Mouse (Mus musculus) embryonic facial prominence, embryonic 11.5 days (tissue): ENCODE results near the gene Parvg. TPM values are rescaled to one million over a fixed set of nuclear protein-coding genes. Genes with fewer than 3 reads are reported as not detected.

ENCODE experiments used
- ATAC-seq: fragments of 200-750 bp; cut with Nextera tagmentation; replicated peaks from 2 replicates; pipeline ENCODE4 v1.8.0; 2017; ENCODE audit warnings: low read depth; ENCODE audit not compliant: insufficient number of reproducible peaks, low FRiP score, low TSS enrichment
- DNase-seq: peaks from one replicate; pipeline ENCODE4 v3.0.0-alpha.2; 2015; ENCODE audit warnings: low spot score
- H3K27ac ChIP-seq: fragments of 300-500 bp; sonication (generic); replicated peaks from 2 replicates; pipeline ENCODE4 v1.5.1; 2014; ENCODE audit warnings: mild to moderate bottlenecking, low read depth, low read length, control low read depth
- H3K27me3 ChIP-seq: fragments of 300-500 bp; sonication (generic); 2 replicates; pipeline ENCODE4 v1.6.1; 2014; ENCODE audit warnings: mild to moderate bottlenecking, low read length, moderate library complexity, mixed read lengths; ENCODE audit not compliant: control insufficient read depth, insufficient read depth
- H3K36me3 ChIP-seq: fragments of 300-500 bp; sonication (generic); replicated peaks from 2 replicates; pipeline ENCODE4 v1.6.1; 2014; ENCODE audit warnings: low read depth, mild to moderate bottlenecking, low read length, moderate library complexity, mixed read lengths; ENCODE audit not compliant: control insufficient read depth, insufficient read depth
- H3K4me1 ChIP-seq: fragments of 300-500 bp; sonication (generic); 2 replicates; pipeline ENCODE4 v1.6.1; 2014; ENCODE audit warnings: low read length, mixed read lengths; ENCODE audit not compliant: control insufficient read depth, insufficient read depth
- H3K4me2 ChIP-seq: fragments of 300-500 bp; sonication (generic); 2 replicates; pipeline ENCODE4 v1.6.1; 2014; ENCODE audit warnings: low read depth, mild to moderate bottlenecking, control low read depth, low read length, moderate library complexity
- H3K4me3 ChIP-seq: fragments of 300-500 bp; sonication (generic); 2 replicates; pipeline ENCODE4 v1.5.1; 2014; ENCODE audit warnings: low read depth, low read length, control low read depth
- H3K9ac ChIP-seq: fragments of 300-500 bp; sonication (generic); replicated peaks from 2 replicates; pipeline ENCODE4 v1.6.1; 2014; ENCODE audit warnings: mild to moderate bottlenecking, control low read depth, low read length
- H3K9me3 ChIP-seq: fragments of 300-500 bp; sonication (generic); replicated peaks from 2 replicates; pipeline ENCODE4 v1.6.1; 2016; ENCODE audit warnings: mild to moderate bottlenecking, low read length, inconsistent platforms, mixed read lengths; ENCODE audit not compliant: control insufficient read depth
- WGBS: fragments of 180-500 bp; shearing (Covaris S2); extraction: QIAGEN DNeasy Blood & Tissue Kit; methylation state at CpG from one replicate; pipeline ENCODE4 v1.1.7; 2014; 5-methylcytosine and 5-hydroxymethylcytosine counted together
- polyA plus RNA-seq: library from polyadenylated mRNA; unstranded; fragments of >200 nt; fragmentation: Nextera tagmentation; extraction: Ambion mirVana; gene quantifications from 2 replicates; pipeline ENCODE4 v1.2.1, GENCODE M21; 2014

The Parvg gene
- polyA plus RNA-seq, 1 experiment from 2014 or later, result 1.2 TPM

DNA sequence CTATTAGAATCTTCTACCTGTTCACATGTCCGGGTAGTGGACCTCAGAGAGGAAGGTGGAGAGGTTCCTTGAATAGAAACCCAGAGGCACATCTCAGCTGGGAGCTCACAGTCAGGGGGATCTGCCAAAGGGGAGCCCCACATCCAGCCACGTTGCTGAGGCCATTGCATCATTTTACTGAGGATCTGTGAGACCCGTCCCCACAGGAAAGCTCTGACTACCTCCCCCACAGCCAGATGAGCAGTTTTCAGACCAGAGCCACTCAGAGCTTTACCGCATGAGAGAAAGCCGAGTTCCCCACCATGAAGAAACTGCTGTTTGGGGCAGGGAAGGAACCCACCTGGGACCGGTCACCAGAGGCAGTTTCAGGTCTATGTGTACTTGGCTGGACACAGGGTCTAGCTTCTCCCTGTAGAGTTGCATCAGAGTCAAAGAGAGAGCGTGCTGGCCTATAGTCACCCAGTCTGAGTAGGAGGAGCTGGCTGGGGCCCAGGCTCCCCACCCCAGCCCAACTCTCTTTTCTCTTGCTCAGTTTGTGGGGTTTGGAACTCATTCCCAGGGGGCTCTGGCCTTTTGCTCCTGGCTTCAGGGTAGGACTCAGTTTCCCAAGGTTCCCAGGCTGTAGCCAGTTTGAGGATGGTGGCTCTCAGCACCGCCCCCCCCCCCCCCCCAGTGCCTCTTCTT is 1.2 kb downstream of the Parvg start:
- Histone ChIP-seq H3K4me2 (no peak overlapping the region), H3K27ac (no peak overlapping the region), H3K4me1 (no peaks in the 10 kb centered on the region; the same call in 1 of the 2 replicates), H3K4me3 (no peak overlapping the region), H3K36me3 (no peaks in the 10 kb centered on the region), H3K27me3 (no peaks in the 10 kb centered on the region), H3K9me3 (no peaks in the 10 kb centered on the region), H3K9ac (no peak overlapping the region)
- 67% methylated on average over 8 of the region's 8 CpGs for WGBS
- no peak for ATAC-seq
- DNase-seq, result no peak

GRCm38 (mm10) chr15:84325736-84326135 is 1.9 kb downstream of the Parvg start:
- H3K9me3 ChIP-seq, result no peaks in the 10 kb centered on the region
- DNase-seq (no peak), ATAC-seq (no peak)
- no peak overlapping the region for H3K9ac ChIP-seq
- H3K4me2 ChIP-seq, result no peak overlapping the region
- no peak overlapping the region for H3K27ac ChIP-seq
- no peak overlapping the region for H3K4me3 ChIP-seq
- H3K27me3 ChIP-seq, result no peaks in the 10 kb centered on the region
- no peaks in the 10 kb centered on the region for H3K36me3 ChIP-seq
- 47% methylated on average over 12 of the region's 12 CpGs for WGBS
- no peaks in the 10 kb centered on the region; the same call in 1 of the 2 replicates for H3K4me1 ChIP-seq

- WGBS, result 80% methylated on average over 10 of the region's 10 CpGs
- H3K4me1 ChIP-seq, result no peaks in the 10 kb centered on the region; the same call in 1 of the 2 replicates
- H3K4me2 ChIP-seq, result no peak overlapping the region
- ATAC-seq (no peak), DNase-seq (no peak)
- H3K9ac ChIP-seq, result no peak overlapping the region
- no peak overlapping the region for H3K4me3 ChIP-seq
- no peaks in the 10 kb centered on the region for H3K36me3 ChIP-seq
- no peaks in the 10 kb centered on the region for H3K27me3 ChIP-seq
- no peak overlapping the region for H3K27ac ChIP-seq
- no peaks in the 10 kb centered on the region for H3K9me3 ChIP-seq
Measured at GRCm38 (mm10) chr15:84328870-84329269, 5.0 kb downstream of the Parvg start.

DNA sequence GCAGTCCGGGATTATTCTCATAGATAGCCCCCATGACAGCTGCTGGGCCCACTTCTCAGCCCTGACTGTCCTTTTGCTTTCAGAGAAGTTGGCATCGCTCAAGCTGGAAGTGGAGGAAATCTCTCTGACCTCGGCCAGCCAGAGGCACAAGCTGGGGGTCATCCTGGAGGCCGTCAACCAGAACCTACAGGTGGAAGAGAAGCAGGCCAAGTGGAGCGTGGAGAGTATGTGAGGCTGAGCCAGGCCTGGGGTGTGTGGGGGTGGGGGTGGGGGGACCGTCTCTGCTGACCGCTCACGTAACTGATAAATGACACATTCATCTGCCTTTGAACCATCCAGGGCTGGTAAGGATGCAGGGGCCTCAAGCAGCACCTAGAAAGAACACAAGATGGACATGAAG is 6.1 kb downstream of the Parvg start:
- Histone ChIP-seq H3K4me3 (no peak overlapping the region), H3K27ac (no peak overlapping the region), H3K36me3 (no peaks in the 10 kb centered on the region), H3K27me3 (no peaks in the 10 kb centered on the region), H3K4me2 (no peak overlapping the region), H3K9me3 (no peaks in the 10 kb centered on the region), H3K9ac (no peak overlapping the region), H3K4me1 (no peaks in the 10 kb centered on the region; the same call in 1 of the 2 replicates)
- WGBS, result 88% methylated on average over 8 of the region's 8 CpGs
- ATAC-seq (no peak), DNase-seq (no peak)

DNA sequence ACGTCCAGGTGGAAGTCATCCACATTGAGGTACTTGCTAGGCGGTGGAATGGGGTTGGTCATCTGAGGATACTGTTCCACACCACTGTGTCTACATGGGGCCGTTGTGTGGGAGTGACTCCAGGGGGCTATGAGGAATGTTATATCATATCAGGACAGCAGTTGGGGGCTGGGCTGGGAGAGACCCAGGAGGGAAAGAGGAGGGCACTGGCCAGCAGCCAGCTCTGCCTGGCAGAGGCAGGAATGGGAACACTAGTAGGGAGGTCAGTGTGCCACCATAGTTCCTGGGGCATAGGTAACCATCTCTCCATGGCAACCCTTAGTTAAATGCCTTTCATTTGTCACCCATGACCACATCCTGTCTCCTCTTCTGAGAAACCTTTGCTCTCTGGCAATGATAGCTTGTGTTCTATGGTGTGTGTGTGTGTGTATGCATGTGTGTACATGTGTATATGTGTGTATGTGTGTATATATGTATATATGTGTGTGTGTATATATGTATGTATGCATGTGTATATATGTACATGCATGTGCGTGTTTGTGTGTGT is 7.3 kb downstream of the Parvg start:
- Histone ChIP-seq H3K4me1 (no peaks in the 10 kb centered on the region), H3K27ac (no peak overlapping the region), H3K4me2 (no peak overlapping the region), H3K4me3 (no peak overlapping the region), H3K9ac (no peak overlapping the region), H3K9me3 (no peaks in the 10 kb centered on the region), H3K27me3 (no peaks in the 10 kb centered on the region), H3K36me3 (no peaks in the 10 kb centered on the region)
- WGBS, result 85% methylated on average over 4 of the region's 4 CpGs
- ATAC-seq, result no peak
- no peak for DNase-seq

GRCm38 (mm10) chr15:84336281-84336817 is 12.5 kb downstream of the Parvg start:
- no peaks in the 10 kb centered on the region for H3K27me3 ChIP-seq
- no peak overlapping the region for H3K4me3 ChIP-seq
- H3K9me3 ChIP-seq, result no peaks in the 10 kb centered on the region
- H3K36me3 ChIP-seq, result no peaks in the 10 kb centered on the region
- H3K4me2 ChIP-seq, result no peak overlapping the region
- 71% methylated on average over 12 of the region's 12 CpGs for WGBS
- H3K4me1 ChIP-seq, result no peaks in the 10 kb centered on the region
- ATAC-seq, result no peak
- no peak overlapping the region for H3K27ac ChIP-seq
- no peak overlapping the region for H3K9ac ChIP-seq
- DNase-seq, result no peak

DNA sequence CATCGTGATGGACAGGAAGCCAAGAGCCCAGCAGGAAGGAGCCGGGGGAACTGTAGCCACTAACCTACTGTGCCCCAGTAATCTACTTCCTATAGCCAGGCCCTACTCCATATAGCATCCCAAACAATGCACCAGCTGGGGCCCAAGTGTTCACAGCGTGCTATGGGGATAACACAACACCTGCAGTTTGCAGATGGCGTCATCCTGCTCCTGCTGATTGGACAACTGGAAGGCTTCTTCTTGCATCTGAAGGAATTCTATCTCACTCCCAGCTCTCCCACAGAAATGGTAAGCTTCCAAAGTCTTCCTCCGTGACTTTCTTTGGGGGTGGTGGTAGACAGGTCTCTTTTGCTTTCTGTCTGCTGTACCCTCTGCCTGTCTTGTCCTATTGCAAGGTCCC is 13.8 kb downstream of the Parvg start:
- WGBS, result 74% methylated on average over 5 of the region's 5 CpGs

DNA sequence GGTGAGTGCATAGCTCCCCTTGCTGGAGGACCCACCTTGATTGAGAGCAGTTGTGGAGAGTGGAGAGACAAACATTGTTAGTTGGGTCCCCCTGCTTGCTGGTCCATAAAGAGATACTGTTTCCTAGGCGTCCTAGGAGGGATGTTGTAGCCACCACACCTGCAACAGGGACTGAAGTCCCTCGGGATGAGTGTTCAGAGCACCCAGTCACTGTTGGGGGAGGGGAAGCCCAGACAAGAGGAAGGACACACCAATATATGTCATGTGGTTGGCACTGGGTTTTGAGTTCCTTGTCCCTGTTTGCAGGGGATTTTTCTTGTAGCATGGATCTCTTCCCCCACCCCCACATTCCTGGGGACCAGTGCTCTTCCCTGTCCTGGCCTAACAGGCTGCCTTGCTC is 17.1 kb downstream of the Parvg start:
- ATAC-seq (no peak), DNase-seq (no peak)
- Histone ChIP-seq H3K36me3 (no peaks in the 10 kb centered on the region), H3K4me2 (no peak overlapping the region), H3K4me1 (no peaks in the 10 kb centered on the region), H3K27me3 (no peaks in the 10 kb centered on the region), H3K27ac (no peak overlapping the region), H3K9ac (no peak overlapping the region), H3K9me3 (no peaks in the 10 kb centered on the region), H3K4me3 (no peak overlapping the region)
- WGBS, result 78% methylated on average over 2 of the region's 2 CpGs

More for the DNA sequence above, 13.8 kb downstream of the Parvg start:
- Histone ChIP-seq H3K9ac (no peak overlapping the region), H3K4me3 (no peak overlapping the region), H3K9me3 (no peaks in the 10 kb centered on the region), H3K4me1 (no peaks in the 10 kb centered on the region), H3K27me3 (no peaks in the 10 kb centered on the region), H3K36me3 (no peaks in the 10 kb centered on the region), H3K27ac (no peak overlapping the region), H3K4me2 (no peak overlapping the region)
- no peak for ATAC-seq
- DNase-seq, result no peak
